Mouse (Mus musculus): ENCODE data around the gene Ercc1.

DNA sequence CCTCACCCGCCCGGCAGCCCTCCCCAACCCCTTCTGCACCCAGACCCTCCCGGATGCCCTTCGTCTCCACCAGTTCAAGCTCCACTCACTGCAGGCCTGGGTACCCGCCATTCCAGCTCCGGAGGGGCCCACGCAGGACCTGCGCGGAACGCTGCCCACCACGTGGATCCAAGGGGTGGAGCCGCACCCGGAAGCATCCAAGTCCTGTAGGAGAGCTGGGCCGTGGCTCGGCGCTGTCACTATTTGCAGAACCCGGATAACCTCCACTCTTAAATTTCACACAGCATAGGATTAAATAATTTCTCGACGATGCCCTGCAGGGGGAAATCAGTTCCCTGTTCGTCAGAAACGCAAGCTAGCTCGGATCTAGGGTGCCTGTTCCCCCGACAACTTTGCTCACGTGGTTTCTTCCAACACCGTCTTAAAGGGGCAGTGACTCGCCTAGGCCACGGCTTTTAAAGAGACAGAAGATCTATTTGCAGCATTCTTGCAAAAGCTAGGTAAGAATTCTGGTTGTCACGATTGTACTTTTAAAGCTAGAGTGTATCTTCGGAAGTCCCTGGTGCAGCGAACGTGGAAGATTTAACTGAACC, 14.8 kb downstream of the Ercc1 start, which contains the start of the genes Cd3eap and Ppp1r13l:
- TF ChIP-seq CTCF (IDR thresholded peaks at IDR 0.05; ENCODE audit: extremely low read depth, insufficient read depth, low read length) (no peak), POLR2A (IDR thresholded peaks at IDR 0.05; ENCODE audit: extremely low read depth, insufficient read depth, low read length) (peak; percentile 85)

Measured in cortical plate, adult 2 months (tissue).